Mouse (Mus musculus): ENCODE measurements around the gene Isy1. TPM values are rescaled to one million over a fixed set of nuclear protein-coding genes. Genes with fewer than 3 reads are reported as not detected.

The Isy1 gene
- 107 TPM for total RNA-seq (2023)

DNA sequence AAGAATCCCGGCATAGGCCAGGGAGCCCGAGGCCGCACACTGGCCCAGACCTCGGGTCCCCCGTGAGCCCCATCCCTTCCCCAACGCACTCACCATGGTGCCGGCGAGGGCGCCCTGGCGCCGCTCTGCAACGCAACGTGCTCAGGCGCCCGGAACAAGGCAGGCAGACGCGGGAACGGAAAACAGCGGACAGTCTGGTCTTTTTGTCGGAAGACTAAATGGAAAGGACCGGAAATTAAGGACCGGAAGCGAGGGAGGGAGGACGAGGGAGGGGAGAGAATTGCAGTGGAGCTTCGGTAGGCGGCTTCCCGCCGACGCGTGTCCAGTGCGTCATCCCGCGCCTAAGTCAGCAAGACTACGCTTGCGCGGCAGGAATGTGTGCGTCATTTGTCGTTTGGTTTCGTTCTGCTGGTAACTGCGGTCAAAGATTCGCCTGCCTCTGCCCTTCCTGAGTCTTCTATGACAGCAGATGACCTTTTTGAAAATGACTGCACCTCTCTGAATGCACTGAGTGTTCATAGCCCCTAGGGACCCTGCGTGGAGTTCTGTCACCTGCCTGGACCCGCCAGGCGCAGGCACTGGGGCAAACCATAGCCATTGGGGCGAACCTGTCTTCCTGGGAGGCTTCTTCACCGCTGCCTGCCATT, at the start of gene Isy1:
Gene Isy1 (minus strand): TSS at position 248 of the 647 bp plus-strand sequence.

DNA sequence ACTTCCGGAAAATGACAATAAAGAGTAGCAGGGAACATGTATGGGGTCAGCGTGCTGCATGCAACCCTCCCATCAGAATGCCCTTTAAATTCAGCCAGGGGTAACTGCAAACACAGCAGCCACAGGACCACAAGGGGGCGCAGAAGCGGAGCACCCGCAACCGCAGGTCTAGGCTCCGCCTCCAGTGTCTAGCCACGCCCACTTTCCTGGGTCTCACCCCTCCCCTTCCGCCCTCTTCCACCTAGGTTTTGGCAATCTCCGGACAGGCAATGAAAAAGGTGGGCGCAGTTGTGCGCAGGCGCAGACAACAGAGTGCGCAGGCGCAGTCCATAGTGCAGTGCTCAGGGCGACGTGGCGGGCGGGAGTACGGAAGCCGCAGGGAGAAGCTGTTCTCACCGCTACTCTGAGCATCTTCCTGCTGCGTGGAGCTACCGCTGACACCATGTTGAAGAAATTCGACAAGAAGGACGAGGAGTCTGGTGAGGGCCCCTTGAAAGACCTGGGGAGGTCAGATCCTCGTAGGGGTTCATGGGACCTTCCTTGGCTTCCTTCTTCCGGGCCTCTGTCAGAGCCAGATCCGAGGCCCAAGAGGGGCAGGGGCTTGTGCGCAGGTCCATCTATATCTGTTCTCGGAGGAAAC, 49.1 kb upstream of the Isy1 start, which contains the start of gene Copg1:
Gene Copg1 (plus strand): TSS at position 221 of the 640 bp plus-strand sequence.

DNA sequence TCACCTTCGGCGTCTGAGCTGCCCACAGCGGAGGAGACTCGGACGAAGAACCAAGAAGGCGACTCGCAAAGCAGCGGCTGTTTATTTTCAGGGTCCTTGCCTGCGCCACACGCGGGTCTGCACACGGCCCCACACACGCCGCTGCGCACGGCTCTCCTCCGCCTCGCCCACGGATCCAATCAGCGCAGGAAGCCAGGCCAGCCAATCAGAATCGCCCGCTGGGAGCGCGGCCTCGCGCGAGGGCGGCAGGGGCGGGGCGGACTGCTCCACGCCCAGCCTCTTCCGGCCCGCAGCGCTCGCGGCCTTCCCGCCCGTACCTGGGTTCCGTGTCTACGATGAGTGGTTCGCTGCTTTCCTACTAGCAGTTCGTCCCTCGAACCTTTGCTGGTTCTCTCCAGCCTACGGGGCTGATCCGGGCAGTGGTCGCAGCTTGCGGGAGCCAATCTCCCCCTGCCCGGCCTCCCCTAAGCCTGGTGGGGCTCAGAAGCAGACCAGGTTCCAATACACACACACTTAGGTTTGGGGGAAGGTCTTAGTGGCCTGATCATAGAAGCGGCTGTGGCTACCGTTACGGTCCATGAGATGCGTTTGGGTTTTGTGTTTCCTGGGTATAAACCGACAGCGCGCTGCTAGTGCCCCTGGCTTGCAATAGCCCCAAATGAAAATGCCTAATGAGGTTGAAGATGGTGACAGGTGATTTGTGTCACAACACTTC, 12.5 kb upstream of the Isy1 start, which contains the start of gene Cnbp:
Gene Cnbp (minus strand): TSS at position 207 of the 715 bp plus-strand sequence.

GRCm38 (mm10) chr6:87835695-87836094, 2.9 kb downstream of the Isy1 start, which contains the start of gene Gm45140:
Gene Gm45140, minus strand, starts transcription at chr6:87835795.

DNA sequence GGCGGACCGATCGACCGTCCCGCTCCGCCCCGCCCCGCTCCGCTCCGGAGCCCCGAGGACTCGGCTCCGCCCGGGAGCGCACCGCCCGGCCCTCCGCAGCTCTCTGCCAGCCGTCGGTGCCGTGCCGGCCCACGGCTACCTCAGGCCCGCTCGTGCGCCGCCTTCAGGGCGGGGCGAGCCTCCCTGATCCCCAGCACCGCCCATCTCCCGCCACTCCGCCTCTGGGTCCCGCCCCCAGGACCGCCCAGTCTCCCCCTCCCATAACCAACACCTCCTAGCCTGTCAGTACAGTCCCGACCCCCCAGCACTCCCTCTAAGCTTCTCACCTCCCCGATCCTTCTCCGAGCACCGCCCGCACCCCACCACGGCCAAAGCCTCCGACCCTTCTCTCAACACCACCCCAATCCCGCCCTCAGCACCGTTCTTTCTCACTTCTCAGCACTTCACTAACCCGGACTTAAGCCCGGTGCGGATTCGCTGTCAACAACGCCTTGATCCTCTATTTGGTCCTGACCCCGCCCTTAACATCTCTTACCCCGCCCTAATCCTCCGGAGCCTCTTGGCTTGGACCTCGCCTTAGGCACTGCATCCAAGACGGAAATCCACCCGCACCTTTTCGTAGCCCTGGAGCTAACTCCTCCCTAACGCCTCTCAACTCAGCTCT, 26.8 kb downstream of the Isy1 start, which contains the start of gene Rab43:
Gene Rab43 (minus strand): TSS at position 490 of the 664 bp plus-strand sequence.

GRCm38 (mm10) chr6:87777842-87778241, 60.8 kb downstream of the Isy1 start, which contains the start of gene Gp9:
Gene Gp9, plus strand, starts transcription at chr6:87778072.

Other genes with a start within 250 kb of the Isy1 start
- gene Prokr1, start 248.1 kb downstream of the Isy1 start, total RNA-seq (2023), result not detected
- gene Aplf, start 166.6 kb downstream of the Isy1 start, total RNA-seq (2023), result 4.2 TPM
- gene Efcc1, start 107.9 kb downstream of the Isy1 start, total RNA-seq (2023), result not detected
- gene Gp9, start 60.7 kb downstream of the Isy1 start, total RNA-seq (2023), result not detected
- 29.6 TPM for gene Rab43, start 26.6 kb downstream of the Isy1 start, total RNA-seq (2023)
- gene Gm45140, start 3.0 kb downstream of the Isy1 start, total RNA-seq (2023), result 5.3 TPM
- gene Cnbp, start 12.3 kb upstream of the Isy1 start, total RNA-seq (2023), result 547 TPM
- gene Copg1, start 49.0 kb upstream of the Isy1 start, total RNA-seq (2023), result 166 TPM
- gene Hmces, start 75.1 kb upstream of the Isy1 start, total RNA-seq (2023), result 34.9 TPM
- gene H1fx, start 142.8 kb upstream of the Isy1 start, total RNA-seq (2023), result not detected
- 135 TPM for gene Rab7, start 206.5 kb upstream of the Isy1 start, total RNA-seq (2023)
- gene Rpn1, start 245.7 kb upstream of the Isy1 start, total RNA-seq (2023), result 79.9 TPM

All from CD4-positive naive resting alpha-beta T cell, adult 57 days (primary cell).